Mouse (Mus musculus): ENCODE results near the gene Prdx6b. TPM values are rescaled to one million over a fixed set of nuclear protein-coding genes. Genes with fewer than 3 reads are reported as not detected.

Gene Prdx6b
- polyA plus RNA-seq, 1 experiment from 2014 or later = not detected

Other genes starting within 250 kb of the Prdx6b start
- 0.64 and 0.81 TPM in 2 replicates for gene Pde1a, start 163.0 kb upstream of the Prdx6b start, polyA plus RNA-seq (2016; fragmentation: Nextera tagmentation; extraction: Ambion mirVana)
- gene Dnajc10, start 23.0 kb downstream of the Prdx6b start, polyA plus RNA-seq (2016; fragmentation: Nextera tagmentation; extraction: Ambion mirVana) = 83.5 and 86.5 TPM in 2 replicates
- 17.0 and 19.6 TPM in 2 replicates for gene Frzb, start 155.2 kb downstream of the Prdx6b start, polyA plus RNA-seq (2016; fragmentation: Nextera tagmentation; extraction: Ambion mirVana)

Measured in forebrain, embryonic 10.5 days (tissue).